Mouse (Mus musculus): ENCODE measurements around the gene Itgb6. TPM values are rescaled to one million over a fixed set of nuclear protein-coding genes. Genes with fewer than 3 reads are reported as not detected.

The Itgb6 gene
- polyA plus RNA-seq, 1 experiment from 2014 or later, result 10.0 TPM

DNA sequence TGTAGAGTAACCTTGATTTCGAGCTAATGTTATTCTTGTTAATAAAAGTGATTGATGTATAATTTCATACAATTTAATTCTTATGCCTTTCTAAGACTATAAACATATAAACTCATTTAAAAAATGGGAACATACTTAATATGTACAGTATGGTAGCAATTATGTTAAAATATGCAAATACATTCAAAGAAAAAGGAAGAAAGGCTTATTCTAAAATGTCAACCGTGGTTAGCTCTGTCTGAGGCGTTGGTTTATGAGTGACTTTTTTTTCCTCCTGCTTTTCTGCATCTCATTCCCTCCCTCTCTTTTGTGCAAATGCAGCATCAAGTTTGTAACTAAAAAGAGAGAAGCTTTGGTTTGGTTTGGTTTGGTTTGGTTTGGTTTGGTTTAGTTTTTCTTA is 79.0 kb downstream of the Itgb6 start:
- Histone ChIP-seq H3K9me3 (ENCODE audit: control insufficient read depth, low read length) (no peaks in the 10 kb centered on the region), H3K9ac (ENCODE audit: low read length) (no peak overlapping the region), H3K4me3 (ENCODE audit: low read length) (no peak overlapping the region), H3K36me3 (ENCODE audit: control insufficient read depth, insufficient read depth, low read length) (no peaks in the 10 kb centered on the region), H3K4me1 (replicated peaks; ENCODE audit: control insufficient read depth, insufficient read depth, low read length) (peaks cover 4% of the 10 kb centered on the region), H3K27ac (ENCODE audit: low read length) (no peak overlapping the region), H3K4me2 (ENCODE audit: low read depth, low read length) (no peak overlapping the region), H3K27me3 (ENCODE audit: control insufficient read depth, insufficient read depth, low read depth, low read length) (no peaks in the 10 kb centered on the region)
- WGBS, result 83% methylated on average over 3 of the region's 3 CpGs
- no peak for ATAC-seq (ENCODE audit: low read depth)

- Histone ChIP-seq H3K4me2 (ENCODE audit: low read depth, low read length) (no peak overlapping the region), H3K9ac (ENCODE audit: low read length) (no peak overlapping the region), H3K27ac (ENCODE audit: low read length) (no peak overlapping the region), H3K4me3 (ENCODE audit: low read length) (no peak overlapping the region), H3K27me3 (ENCODE audit: control insufficient read depth, insufficient read depth, low read depth, low read length) (no peaks in the 10 kb centered on the region), H3K4me1 (replicated peaks; ENCODE audit: control insufficient read depth, insufficient read depth, low read length) (peaks cover 8% of the 10 kb centered on the region), H3K36me3 (ENCODE audit: control insufficient read depth, insufficient read depth, low read length) (no peaks in the 10 kb centered on the region), H3K9me3 (ENCODE audit: control insufficient read depth, low read length) (no peaks in the 10 kb centered on the region)
- WGBS, result 90% methylated on average over 7 of the region's 7 CpGs
- no peak for ATAC-seq (ENCODE audit: low read depth)
Measured at GRCm38 (mm10) chr2:60642606-60643005, 79.8 kb downstream of the Itgb6 start.

DNA sequence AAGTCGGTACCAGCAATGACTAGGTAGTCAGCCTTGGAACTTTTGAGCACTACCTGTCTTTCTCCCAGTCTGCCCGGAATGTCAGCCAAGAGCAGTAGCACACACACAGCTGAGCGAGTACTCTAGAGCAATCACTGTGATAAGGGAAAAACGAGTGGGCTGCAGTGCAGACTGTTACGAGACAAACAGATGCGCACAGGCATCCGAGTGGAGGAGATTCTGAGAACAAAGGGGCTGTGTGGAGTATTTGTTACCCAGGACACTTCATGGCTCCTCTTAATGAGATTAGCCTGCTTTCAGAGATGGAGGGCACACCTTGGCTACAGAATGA is 82.1 kb downstream of the Itgb6 start:
- H3K4me1 ChIP-seq (replicated peaks; ENCODE audit: control insufficient read depth, insufficient read depth, low read length), result peaks cover 18% of the 10 kb centered on the region
- H3K4me2 ChIP-seq (ENCODE audit: low read depth, low read length), result no peak overlapping the region
- H3K9me3 ChIP-seq (ENCODE audit: control insufficient read depth, low read length), result no peaks in the 10 kb centered on the region
- H3K9ac ChIP-seq (ENCODE audit: low read length), result no peak overlapping the region
- 0 out of 2 replicates have a peak, but pooled peaks have one; percentile 28 for ATAC-seq (ENCODE audit: low read depth)
- H3K27me3 ChIP-seq (ENCODE audit: control insufficient read depth, insufficient read depth, low read depth, low read length), result no peaks in the 10 kb centered on the region
- no peak overlapping the region for H3K27ac ChIP-seq (ENCODE audit: low read length)
- 37% methylated on average over 7 of the region's 7 CpGs for WGBS
- no peak overlapping the region for H3K4me3 ChIP-seq (ENCODE audit: low read length)
- H3K36me3 ChIP-seq (ENCODE audit: control insufficient read depth, insufficient read depth, low read length), result no peaks in the 10 kb centered on the region

- no peaks in the 10 kb centered on the region for H3K27me3 ChIP-seq (ENCODE audit: control insufficient read depth, insufficient read depth, low read depth, low read length)
- no peak; the same call in 1 of the 2 replicates for ATAC-seq (ENCODE audit: low read depth)
- H3K27ac ChIP-seq (ENCODE audit: low read length), result no peak overlapping the region
- H3K9ac ChIP-seq (ENCODE audit: low read length), result no peak overlapping the region
- H3K4me2 ChIP-seq (ENCODE audit: low read depth, low read length), result no peak overlapping the region
- peaks cover 18% of the 10 kb centered on the region for H3K4me1 ChIP-seq (replicated peaks; ENCODE audit: control insufficient read depth, insufficient read depth, low read length)
- no peaks in the 10 kb centered on the region for H3K9me3 ChIP-seq (ENCODE audit: control insufficient read depth, low read length)
- no peak overlapping the region for H3K4me3 ChIP-seq (ENCODE audit: low read length)
- no peaks in the 10 kb centered on the region for H3K36me3 ChIP-seq (ENCODE audit: control insufficient read depth, insufficient read depth, low read length)
- 68% methylated on average over 10 of the region's 10 CpGs for WGBS
Measured at GRCm38 (mm10) chr2:60639617-60640341, 82.7 kb downstream of the Itgb6 start.

GRCm38 (mm10) chr2:60636910-60637761 is 85.3 kb downstream of the Itgb6 start:
- peak; percentile 43; the same call in 1 of the 2 replicates for ATAC-seq (ENCODE audit: low read depth)
- H3K27ac ChIP-seq (ENCODE audit: low read length), result no peak overlapping the region
- no peak overlapping the region for H3K4me2 ChIP-seq (ENCODE audit: low read depth, low read length)

DNA sequence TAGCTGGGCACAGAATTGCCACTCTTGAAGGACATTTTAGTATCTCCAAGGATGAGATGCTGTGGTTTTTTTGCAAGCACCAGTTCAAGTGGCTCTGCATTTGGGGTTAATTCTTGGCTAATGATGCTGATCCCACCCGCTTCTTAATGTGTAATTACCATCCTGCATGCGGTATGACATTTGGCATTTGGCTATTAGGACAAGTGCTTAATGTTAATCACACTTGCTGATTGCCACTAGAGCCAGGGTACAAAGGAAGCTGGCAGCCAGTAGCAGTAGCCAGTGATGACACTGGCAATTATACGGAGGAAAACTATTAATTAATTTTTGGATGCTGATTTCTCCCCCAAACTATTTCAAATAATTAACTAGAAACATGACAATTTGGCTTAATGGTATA is 86.0 kb downstream of the Itgb6 start:
- Histone ChIP-seq H3K4me3 (ENCODE audit: low read length) (no peak overlapping the region), H3K9me3 (ENCODE audit: control insufficient read depth, low read length) (no peaks in the 10 kb centered on the region), H3K4me2 (ENCODE audit: low read depth, low read length) (no peak overlapping the region), H3K27me3 (ENCODE audit: control insufficient read depth, insufficient read depth, low read depth, low read length) (no peaks in the 10 kb centered on the region), H3K27ac (ENCODE audit: low read length) (no peak overlapping the region), H3K4me1 (replicated peaks; ENCODE audit: control insufficient read depth, insufficient read depth, low read length) (peaks cover 18% of the 10 kb centered on the region), H3K9ac (ENCODE audit: low read length) (no peak overlapping the region), H3K36me3 (ENCODE audit: control insufficient read depth, insufficient read depth, low read length) (no peaks in the 10 kb centered on the region)
- WGBS, result 47% methylated on average over 3 of the region's 3 CpGs
- no peak for ATAC-seq (ENCODE audit: low read depth)

More at GRCm38 (mm10) chr2:60636910-60637761, 85.3 kb downstream of the Itgb6 start:
- no peak overlapping the region for H3K4me3 ChIP-seq (ENCODE audit: low read length)
- no peaks in the 10 kb centered on the region for H3K9me3 ChIP-seq (ENCODE audit: control insufficient read depth, low read length)
- WGBS, result 28% methylated on average over 20 of the region's 20 CpGs
- H3K27me3 ChIP-seq (ENCODE audit: control insufficient read depth, insufficient read depth, low read depth, low read length), result no peaks in the 10 kb centered on the region
- peaks cover 18% of the 10 kb centered on the region for H3K4me1 ChIP-seq (replicated peaks; ENCODE audit: control insufficient read depth, insufficient read depth, low read length)
- H3K9ac ChIP-seq (ENCODE audit: low read length), result no peak overlapping the region
- H3K36me3 ChIP-seq (ENCODE audit: control insufficient read depth, insufficient read depth, low read length), result no peaks in the 10 kb centered on the region

DNA sequence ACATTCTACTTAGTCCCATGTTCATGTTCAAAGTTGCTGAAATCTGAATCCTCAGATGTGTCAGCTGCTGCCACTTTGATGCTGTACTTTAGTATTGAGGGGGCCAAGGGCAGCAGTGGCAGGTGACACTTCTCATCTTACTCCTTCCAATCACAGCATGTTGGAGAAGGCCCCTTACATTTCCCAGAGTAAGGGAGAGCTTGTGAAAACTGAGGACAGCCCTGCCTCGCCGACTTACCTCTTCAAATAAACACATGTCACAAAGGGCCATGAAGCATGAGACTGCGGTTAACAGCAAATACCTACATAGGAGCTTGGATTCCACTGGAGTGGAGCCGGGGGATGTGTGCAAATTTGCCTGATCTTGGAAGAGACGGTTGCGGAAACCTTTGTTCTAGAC is 86.4 kb downstream of the Itgb6 start:
- no peaks in the 10 kb centered on the region for H3K36me3 ChIP-seq (ENCODE audit: control insufficient read depth, insufficient read depth, low read length)
- ATAC-seq (ENCODE audit: low read depth), result no peak
- H3K4me2 ChIP-seq (ENCODE audit: low read depth, low read length), result no peak overlapping the region
- H3K9ac ChIP-seq (ENCODE audit: low read length), result no peak overlapping the region
- 43% methylated on average over 6 of the region's 6 CpGs for WGBS
- peaks cover 18% of the 10 kb centered on the region for H3K4me1 ChIP-seq (replicated peaks; ENCODE audit: control insufficient read depth, insufficient read depth, low read length)
- H3K4me3 ChIP-seq (ENCODE audit: low read length), result no peak overlapping the region
- no peaks in the 10 kb centered on the region for H3K9me3 ChIP-seq (ENCODE audit: control insufficient read depth, low read length)
- H3K27me3 ChIP-seq (ENCODE audit: control insufficient read depth, insufficient read depth, low read depth, low read length), result no peaks in the 10 kb centered on the region
- H3K27ac ChIP-seq (ENCODE audit: low read length), result no peak overlapping the region

GRCm38 (mm10) chr2:60632791-60633190 is 89.7 kb downstream of the Itgb6 start:
- Histone ChIP-seq H3K27me3 (ENCODE audit: control insufficient read depth, insufficient read depth, low read depth, low read length) (no peaks in the 10 kb centered on the region), H3K9me3 (ENCODE audit: control insufficient read depth, low read length) (no peaks in the 10 kb centered on the region), H3K27ac (ENCODE audit: low read length) (no peak overlapping the region), H3K36me3 (ENCODE audit: control insufficient read depth, insufficient read depth, low read length) (no peaks in the 10 kb centered on the region), H3K4me3 (ENCODE audit: low read length) (no peak overlapping the region), H3K4me1 (replicated peaks; ENCODE audit: control insufficient read depth, insufficient read depth, low read length) (peaks cover 12% of the 10 kb centered on the region), H3K4me2 (ENCODE audit: low read depth, low read length) (no peak overlapping the region), H3K9ac (ENCODE audit: low read length) (no peak overlapping the region)
- no peak for ATAC-seq (ENCODE audit: low read depth)
- WGBS, result 90% methylated on average over 2 of the region's 2 CpGs

DNA sequence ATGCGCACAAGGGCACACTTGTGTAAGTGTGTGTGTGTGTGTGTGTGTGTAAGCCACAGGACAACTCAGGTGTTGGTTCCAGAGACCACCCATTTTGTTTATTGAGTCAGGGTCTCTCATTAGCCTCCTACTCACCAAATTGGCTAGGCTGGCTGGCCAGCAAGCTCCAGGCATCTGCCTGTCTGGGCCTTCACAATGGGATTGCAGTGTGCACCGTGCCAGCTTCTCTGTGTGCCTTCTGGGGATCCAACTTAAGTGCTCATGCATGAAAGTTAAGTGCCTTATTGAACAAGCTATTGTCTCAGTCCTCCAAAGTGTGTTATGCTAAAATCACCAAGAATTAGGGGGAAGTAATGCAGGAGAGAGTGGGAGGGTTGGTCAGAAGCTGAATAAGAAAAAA is 92.1 kb downstream of the Itgb6 start:
- Histone ChIP-seq H3K36me3 (ENCODE audit: control insufficient read depth, insufficient read depth, low read length) (no peaks in the 10 kb centered on the region), H3K4me2 (ENCODE audit: low read depth, low read length) (no peak overlapping the region), H3K4me3 (ENCODE audit: low read length) (no peak overlapping the region), H3K4me1 (replicated peaks; ENCODE audit: control insufficient read depth, insufficient read depth, low read length) (no peaks in the 10 kb centered on the region), H3K9ac (ENCODE audit: low read length) (no peak overlapping the region), H3K27ac (ENCODE audit: low read length) (no peak overlapping the region), H3K9me3 (ENCODE audit: control insufficient read depth, low read length) (no peaks in the 10 kb centered on the region), H3K27me3 (ENCODE audit: control insufficient read depth, insufficient read depth, low read depth, low read length) (no peaks in the 10 kb centered on the region)
- ATAC-seq (ENCODE audit: low read depth), result no peak
- 71% methylated on average over 2 of the region's 2 CpGs for WGBS

Measured in lung, embryonic 16.5 days (tissue).